Mouse (Mus musculus) lung, postnatal 4 days (tissue): ENCODE data around the gene Ergic1.

ENCODE experiments used
- DNase-seq, 2 experiments: peaks; one replicate each; pipeline ENCODE4 v3.0.0; 2021

Gene Ergic1

DNA sequence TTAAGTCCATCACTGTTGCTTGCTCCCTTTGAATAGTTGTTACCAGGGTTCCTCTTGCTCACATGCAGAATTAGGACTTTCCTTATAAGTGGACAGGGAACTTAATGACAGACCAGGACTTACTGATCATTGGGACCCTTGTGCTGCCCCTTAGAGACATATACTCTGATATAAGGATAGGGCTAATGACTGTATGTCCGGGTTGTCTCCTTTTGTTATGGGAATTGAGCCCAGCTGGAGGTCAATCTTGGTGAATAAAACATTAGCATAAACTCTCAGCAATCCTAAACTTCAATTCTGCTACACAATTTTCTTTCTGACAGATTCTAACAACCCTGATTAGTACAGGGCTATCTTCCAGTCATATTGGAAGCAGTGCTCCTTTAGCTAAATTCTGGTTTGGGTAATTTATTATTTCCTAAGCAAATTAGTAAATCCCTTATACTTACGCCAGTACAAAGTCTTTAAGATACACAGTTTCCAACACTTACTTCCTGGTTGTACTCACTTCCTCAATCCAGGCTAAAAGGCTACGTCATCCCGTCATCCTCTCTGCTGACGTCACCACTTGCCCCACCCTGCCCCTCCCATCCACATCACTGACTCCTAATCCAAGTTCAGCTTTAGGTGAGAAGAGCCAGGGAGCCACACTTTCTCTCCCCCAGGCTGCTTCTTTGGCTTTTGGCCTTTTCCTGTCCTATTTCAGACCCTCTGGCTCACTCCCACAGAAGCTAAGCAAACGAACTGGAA lies 23.4 kb upstream of the Ergic1 start:
- DNase-seq, result peak in 1 of 2 experiments; percentile 65

DNA sequence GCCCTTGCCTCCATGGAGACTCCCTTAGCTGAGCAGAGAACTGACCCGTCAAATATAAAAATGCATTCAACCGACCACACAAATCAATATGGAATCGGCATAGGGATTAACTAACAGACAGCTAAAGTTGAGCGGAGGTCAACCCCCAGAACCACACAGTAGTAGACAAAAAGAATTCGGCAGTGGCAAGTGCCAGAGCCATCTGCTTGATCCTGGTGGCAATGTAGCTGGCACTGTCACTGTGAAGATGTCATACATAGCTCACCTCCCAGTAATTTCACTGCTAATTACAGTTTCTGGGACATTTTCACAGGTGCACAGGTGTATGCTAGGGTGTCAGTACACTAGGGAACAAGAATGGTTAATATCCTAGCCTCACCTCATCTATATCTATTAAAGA lies 21.2 kb upstream of the Ergic1 start:
- DNase-seq, result no peak

DNA sequence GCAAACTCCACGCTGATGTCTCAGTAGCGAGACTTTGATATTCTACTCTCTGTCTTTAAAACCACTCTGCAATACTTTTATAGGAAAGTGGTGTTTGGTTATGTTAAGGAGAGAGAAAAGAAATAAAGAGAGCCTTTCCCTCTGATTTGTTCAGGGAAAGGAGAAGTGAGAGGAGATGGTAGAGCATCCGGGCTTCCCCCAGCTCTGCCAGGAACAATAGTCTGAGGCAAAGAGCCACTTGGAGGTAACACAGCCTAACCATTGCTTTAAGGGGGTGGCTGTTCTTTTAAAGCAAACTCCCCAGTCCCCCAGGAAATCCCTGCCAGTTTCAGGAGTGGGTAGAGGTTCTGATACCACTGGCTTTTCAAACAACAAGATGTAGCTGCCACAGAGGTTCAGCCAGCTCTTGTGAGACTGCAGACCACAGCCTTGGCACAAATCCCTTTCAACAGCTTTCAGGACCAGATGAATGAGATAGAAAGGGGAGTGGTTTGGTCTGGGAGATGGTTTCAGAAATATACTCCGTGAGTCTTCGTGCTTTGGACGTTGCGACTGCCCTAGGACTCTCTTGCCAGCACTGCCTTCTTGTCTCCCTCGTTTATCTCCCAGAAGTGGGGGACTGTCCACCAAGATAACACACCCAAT lies 16.8 kb upstream of the Ergic1 start:
- no peak for DNase-seq

DNA sequence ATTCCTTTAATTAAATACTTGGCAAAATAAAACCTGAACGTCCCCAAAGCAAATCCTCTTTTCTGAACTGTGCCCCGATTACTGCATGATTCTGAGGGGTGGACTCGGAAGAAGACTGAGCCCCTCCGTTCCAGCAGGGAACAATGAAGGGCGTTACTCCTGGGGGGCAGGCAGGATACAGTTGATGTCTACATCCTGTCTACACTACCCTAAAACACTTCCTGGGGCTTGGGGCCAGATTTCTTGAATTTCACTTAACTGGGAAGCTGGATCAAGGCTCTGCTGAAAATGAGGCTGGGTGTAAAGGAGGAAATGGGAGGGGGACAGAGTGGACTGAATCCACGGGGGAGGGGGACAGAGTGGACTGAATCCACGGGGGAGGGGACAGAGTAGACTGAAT lies 13.5 kb upstream of the Ergic1 start:
- DNase-seq, result peak; percentile 68 to 73

DNA sequence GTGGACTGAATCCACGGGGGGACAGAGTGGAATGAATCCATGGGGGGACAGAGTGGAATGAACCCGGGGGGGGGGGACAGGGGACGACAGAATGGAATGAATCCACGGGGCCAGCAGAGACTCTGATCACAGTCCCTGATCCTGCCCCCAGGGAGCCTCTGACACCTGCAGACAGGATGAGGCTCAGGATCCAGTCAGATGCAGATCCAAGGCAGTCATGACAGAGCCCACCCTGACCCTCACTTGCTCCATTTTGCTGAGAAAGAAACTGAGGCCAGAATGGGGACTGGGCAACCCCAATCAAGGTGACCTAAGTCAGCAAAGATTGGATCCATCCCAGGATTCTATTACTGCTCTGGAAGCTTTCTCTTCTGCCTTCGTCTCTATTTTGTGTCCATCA lies 12.7 kb upstream of the Ergic1 start:
- DNase-seq, result no peak

DNA sequence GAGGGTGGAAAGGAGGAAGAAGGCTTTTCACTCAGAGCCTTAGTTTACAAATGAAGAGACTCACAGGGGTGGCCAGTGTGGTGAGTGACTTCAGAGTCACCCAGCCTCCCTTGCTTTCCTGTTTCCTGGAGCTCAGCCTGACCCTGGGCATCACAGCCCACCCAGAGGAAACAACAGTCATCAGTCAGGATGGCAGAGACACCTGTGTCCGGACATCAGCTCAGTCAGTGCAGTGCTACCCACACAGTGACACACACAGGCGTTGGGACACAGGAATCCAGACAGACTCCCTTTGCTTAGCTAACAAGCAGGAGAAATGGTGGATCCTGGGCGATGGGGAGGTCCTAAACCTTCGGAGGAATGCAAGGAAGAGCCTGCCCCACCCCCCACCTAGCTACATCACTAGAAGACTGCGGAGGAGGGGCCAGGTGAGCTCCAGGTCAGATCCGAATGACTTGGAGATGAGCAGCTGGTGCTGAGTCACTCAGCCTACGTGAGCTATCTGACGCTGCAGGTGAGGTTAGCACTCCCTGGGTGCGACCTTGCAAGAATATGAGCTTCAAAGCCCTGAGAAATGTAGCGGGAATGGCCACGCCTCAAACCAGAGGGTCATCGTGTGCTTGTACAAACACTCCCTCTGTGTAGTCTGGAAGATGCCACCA lies 12.0 kb upstream of the Ergic1 start:
- peak; percentile 54 to 71 for DNase-seq

DNA sequence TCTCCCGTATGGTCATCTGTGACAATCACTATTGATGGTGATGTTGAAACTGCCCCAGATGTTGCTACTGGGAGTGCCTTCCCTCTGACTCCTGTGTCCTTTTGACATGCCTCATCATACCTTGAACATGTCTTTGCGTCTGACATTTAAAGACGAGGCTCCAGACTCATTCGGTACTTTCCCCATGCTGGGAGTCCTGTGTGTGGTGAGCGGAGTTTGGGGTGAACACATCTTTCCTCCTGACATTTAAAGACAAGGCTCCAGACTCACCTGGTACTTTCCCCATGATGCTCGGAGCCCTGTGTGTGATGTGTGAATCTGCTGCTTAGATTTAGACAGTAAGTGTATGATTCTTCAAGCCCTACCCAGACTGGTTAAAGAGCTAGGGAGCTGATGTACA lies 10.2 kb upstream of the Ergic1 start:
- no peak for DNase-seq

DNA sequence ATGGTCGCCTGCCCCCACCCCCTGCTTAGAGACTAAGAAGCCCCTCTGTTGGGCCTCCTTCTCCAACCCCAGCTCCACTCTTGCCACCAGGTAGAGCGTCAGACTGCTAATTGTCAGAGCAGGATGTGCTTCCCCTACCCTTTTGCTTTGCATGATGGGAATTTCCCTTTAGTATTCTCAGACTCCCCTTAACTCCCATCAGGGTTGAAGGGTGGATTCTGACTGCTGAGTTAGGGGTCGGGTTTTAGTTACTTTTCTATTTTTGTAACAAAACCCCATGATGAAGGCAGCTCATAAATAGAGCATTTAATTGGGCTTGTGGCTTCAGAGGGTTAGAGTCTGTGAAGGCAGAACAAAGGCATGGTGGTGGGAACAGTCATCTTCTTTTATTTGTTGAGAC lies 8.3 kb upstream of the Ergic1 start:
- no peak for DNase-seq

DNA sequence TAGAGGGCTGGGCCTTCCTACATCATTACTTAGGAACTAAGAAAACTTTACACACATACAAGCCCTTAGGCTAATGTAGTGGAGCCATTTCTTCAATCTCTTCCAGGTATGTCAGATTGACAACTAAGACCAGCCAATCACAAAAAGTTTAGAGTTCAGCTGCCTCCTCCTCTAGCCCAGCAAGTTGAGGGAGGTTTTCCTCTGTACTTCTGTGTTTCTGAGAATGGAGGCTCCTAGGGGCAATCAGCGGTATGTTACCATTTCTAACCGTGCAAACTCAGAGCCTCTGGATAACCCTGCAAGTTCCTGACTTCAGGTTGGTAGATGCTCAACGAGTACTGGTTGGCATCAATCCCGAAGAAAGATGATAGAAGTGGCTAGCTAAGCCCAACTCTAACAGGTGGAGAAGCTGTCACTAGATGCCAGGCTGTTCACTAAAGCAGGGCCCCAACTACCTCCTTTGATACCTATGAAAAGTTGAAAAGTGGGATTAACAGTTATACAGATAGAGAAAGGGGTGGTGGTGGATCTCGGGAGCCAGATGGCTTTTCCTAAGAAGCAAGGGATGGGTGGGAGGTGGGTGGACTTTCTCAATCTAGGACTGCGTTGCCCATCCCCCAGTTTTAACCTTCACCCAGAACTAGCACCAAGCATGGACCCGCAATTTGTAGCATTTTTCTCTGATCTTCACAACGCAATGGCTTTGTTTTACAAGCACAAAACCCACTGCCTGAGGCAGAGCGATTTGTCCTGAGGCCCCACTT lies 581 bp upstream of the Ergic1 start:
- DNase-seq, result no peak

DNA sequence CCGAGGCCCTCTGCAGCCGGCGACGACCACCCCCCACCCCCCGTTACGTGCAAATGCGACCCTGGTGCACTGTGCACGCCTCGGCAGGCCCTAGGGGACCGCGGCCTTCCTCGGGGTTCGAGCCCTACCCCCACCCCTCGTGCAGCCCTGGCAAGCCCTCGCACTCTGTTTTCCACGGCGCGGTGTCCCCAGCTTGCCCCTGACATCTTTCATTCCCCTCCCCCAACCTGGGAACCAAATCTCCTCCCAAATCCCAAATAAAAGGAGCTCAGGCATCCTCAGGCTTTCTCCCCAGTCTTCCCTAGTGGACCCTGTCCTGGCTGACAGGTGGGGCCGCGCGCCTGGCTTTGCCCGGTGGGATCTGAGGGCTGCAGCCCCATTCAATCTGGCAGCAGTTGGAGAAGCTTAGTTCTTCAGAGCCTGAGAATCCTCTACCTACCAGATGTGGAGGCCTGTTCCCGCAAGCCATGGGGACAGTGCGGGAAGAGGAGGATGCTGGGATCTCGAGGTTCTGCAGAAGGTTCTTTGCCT lies 427 bp downstream of the Ergic1 start, which contains the start of gene Dusp1:
Gene Dusp1, minus strand, starts transcription at position 478 of the 531 bp plus-strand sequence.
- DNase-seq, result no peak

DNA sequence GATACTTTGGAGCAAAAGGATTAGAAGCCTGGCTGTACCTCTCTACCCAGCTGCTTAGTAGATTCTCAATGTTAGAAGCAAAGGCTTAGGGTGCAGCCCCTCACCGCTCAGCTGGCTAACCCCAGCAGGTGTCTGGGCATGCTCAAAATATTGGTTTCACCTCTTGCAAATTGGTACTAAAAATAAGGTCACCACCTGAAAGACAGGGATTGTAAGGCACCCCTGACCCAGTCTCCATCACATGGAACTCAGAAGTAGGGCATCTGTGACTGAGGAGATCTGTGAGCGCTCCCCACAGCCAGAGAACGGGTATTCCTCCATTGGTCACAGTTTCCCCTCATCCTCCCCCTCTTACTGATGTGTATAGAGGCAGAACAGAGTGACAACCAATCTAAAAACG lies 1.0 kb downstream of the Ergic1 start:
- DNase-seq, result no peak

DNA sequence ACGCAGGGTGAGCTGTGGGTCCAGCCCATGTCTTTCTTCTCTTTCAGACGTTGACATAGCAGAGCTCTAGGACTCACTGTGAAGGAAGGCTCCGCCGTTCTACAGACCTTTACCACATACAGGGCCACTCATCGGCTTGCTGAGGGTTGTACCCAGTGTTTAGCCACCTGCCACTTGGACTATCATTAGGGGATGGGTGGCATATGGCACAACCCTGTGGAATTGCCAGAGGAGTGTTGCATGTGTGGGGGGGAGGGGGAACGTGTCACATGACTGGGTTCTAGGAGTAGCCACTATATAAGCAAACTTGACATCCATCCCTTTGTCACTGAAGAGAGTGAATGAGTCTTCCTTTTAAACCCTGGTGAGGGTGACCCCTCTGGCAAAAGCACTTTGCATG lies 2.2 kb downstream of the Ergic1 start:
- DNase-seq, result no peak

DNA sequence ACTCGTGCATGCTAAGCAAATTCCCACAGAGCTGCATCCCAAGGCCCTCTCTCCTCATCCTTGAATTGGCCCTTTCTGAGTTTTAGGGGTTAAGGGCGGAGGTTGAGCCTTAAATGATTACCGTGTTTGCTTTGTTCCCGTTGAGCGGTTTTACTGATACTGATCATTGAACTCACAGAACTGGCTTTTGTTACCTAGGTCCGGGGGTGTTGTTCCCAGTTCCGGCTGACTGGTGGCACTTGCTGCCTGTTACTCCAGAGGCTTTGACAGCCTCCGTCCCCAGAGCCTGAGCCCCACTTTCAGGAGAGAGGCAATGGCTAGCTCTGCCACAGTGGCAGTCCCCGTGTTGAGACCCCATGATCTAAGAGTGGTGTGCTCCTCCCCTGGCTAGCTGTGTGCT lies 3.1 kb downstream of the Ergic1 start:
- no peak for DNase-seq

DNA sequence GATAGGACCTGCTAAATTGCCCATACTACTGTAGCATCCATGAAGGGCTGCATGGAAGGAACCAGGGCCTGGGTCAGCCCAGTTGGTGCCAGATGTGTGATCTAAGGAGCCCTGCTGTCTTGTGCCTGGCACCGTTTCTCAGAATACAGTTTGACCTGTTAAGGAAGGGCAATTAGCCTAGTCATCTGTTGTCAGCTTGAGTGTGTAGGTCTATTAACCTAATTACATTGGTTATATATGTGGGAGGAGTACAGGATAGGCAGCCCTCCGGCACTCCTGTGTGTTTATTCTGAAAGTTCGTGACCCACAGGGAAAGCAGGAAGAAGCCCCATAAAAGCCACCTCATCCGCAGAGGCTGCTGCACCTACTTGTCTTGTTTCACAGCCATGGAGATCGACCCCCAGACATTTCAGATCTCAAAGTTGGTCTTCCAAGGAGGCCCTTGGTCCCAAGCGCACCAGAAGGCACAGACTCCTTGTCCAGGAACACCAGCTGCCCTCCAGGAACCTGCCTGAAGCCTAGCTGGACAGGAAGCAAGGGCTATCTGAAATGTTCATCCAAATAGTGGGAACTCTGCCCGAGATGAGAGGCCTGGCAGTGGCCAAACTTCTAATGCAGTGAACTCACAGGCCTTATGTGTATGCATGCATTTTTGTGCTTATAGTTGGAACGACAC lies 6.0 kb downstream of the Ergic1 start:
- DNase-seq, result no peak

DNA sequence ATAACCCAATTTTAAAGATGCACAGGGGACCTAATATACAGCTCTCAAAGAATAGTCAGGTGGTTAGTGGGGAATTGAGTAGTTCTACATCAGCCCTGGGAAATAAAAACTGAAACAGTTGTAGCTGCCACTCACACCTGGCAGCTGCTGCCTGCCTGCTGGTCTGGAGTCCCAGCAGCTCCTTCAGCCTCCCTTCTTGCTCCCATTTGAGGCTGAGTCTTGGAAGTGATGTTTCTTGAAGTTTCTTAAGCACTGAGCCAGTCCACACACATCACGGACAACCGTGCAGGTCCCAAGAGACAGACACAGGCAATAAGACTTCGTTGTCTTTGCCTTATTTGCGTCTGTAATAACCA lies 6.5 kb downstream of the Ergic1 start:
- no peak for DNase-seq

DNA sequence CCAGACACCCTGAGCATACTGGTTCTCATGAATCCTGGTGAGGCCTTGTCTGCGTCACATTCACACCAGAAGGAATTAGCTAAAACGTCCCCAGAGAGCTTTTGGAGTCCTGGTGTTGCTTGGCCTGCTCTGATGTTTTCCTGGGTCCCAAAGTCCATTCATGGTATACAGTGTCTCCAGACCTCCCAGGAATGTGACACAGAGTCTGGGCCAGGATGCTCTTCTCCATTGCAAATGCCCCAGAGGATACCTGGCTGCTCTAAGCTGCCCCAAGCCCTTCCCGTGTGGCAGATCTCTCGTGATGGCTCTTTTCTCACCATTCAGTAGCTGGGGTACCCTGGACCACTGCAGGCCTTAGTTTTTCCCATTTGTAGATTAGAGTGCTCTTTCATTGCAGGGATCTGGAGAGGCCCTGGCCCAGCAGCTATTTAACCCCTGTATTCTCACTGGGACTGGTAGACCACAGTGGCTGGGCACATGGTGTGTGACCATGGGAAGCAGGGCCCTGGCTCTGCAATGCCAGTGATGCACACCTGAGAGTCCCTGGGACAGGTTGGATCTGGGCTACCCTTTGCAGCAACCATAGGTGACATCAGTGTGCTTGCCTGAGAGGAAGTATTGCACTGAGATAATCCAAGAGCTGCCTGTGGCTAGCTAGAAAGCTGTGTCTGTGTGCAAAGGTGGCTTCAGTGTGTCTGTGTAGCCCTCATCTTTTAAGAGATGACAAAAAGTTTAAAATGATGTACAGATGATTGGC lies 8.5 kb downstream of the Ergic1 start:
- DNase-seq, result no peak

DNA sequence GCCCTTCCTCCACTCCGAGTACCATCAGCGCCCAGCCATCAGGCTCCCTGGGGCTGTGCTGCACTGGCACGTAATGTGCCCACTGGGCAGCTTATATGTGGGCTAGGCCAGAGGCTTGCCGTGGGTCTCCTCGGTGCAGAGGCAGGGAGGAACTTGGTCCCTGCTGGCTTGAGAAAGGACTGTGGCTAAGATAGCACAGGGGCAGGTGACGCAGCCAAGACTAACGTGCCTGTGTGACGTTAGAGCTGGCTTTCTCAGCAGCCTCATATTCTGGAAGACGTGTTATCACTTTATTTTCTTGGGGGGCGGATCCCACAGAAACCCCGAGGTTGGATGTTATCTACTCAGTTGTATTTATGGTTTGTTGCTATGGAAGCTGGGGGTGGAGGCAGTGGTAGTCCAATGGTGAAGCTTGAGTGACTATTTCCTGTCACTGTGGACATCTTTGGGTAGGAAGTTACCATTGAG lies 9.4 kb downstream of the Ergic1 start:
- DNase-seq, result no peak

DNA sequence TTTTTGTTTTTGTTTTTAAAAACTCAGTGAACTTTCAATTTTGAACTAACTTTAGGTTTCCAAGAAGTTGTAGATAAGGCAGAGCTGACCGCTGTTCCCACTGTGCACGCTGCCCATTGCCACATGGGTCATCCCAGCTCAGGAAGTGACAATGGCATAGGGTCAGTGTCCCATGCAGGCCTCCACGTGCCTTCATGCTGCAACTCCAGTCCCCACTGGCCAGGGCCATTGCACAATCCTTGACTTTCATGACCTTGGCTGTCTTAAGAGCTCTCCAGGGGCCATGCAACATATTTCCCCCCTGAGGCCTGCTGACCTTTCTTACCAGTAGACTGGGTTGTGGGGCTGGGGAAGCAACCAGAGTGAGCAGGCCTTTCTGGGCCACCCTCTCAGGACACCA lies 10.1 kb downstream of the Ergic1 start:
- peak; percentile 43 to 56 for DNase-seq

DNA sequence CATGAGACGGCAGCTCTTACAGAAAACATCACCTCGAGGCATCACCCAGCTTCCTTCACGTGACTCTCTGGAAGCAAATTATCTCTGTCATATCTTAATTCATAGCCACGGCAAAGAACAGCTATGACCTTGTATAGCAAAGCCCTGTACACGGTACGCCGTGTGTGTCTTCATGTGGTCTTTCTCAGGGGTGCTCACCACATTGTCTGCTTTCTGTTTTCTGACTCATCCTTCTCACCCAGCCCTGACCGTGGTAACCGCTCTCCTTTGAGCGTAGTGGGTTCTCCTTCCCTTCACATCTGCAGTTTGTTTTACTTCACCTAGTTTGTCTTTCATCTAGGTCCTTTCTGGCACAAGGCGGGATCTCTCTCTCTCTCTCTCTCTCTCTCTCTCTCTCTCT lies 11.0 kb downstream of the Ergic1 start:
- no peak for DNase-seq

DNA sequence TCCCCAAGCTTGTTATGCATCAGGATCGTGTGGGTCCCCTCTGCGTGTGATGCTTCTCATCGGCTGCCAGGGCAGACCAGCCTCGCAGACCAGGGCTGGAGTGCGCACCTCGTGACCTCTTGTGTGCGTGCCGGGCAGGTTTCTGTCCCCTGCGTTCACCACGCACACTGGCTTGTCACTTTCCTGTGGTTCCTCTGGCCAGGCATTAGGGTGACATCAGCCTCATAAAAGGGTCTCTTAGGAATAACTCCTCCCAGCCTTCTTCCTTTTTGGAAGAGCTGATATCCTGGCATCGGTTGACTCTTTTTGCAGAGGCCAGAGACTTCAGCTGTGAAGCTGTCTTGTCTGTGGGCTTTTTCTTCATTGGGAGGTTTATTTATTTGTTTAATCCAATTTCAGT lies 12.8 kb downstream of the Ergic1 start:
- no peak for DNase-seq

DNA sequence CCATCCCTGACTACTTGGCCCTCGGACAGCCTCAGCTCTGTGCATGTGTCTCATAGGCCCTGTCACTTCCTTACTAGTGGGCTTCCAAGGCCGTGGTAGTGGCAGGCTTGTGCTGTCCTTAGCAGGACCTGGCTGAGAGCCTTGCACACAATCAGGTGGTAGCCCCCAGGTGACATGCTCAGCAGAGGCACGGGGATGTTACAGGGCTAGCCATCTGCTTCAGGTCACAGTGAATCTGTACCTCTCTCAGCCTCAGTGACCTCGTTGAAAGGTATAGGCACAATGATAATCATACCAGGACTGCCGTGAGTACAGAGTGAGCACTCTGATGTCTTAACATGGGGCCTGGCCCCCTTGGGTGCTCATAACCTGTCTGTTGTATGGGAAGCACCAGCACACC lies 13.4 kb downstream of the Ergic1 start:
- no peak for DNase-seq
